Mouse (Mus musculus) intestine, postnatal 0 days (tissue): ENCODE data around the gene Capn8. TPM values are rescaled to one million over a fixed set of nuclear protein-coding genes. Genes with fewer than 3 reads are reported as not detected.

Source experiments
- ATAC-seq: fragments of 200-750 bp; cut with Nextera tagmentation; 2 replicates; pipeline ENCODE4 v1.8.0; 2017; ENCODE audit warnings: mild to moderate bottlenecking, moderate TSS enrichment, moderate library complexity
- H3K27ac ChIP-seq: fragments of 300-500 bp; sonication (generic); 2 replicates; pipeline ENCODE4 v1.5.1; 2014; ENCODE audit warnings: mild to moderate bottlenecking, low read depth, low read length, moderate library complexity
- H3K27me3 ChIP-seq: fragments of 300-500 bp; sonication (generic); replicated peaks from 2 replicates; pipeline ENCODE4 v1.6.1; 2014; ENCODE audit warnings: low read length, mixed read lengths; ENCODE audit not compliant: control insufficient read depth, insufficient read depth
- H3K36me3 ChIP-seq: fragments of 300-500 bp; sonication (generic); 2 replicates; pipeline ENCODE4 v1.6.1; 2014; ENCODE audit warnings: mild to moderate bottlenecking, moderate library complexity; ENCODE audit not compliant: control insufficient read depth, insufficient read depth
- H3K4me1 ChIP-seq: fragments of 300-500 bp; sonication (generic); replicated peaks from 2 replicates; pipeline ENCODE4 v1.6.1; 2014; ENCODE audit warnings: antibody characterized with exemption, low read length, mixed read lengths; ENCODE audit not compliant: control insufficient read depth, insufficient read depth
- H3K4me2 ChIP-seq: fragments of 300-500 bp; sonication (generic); replicated peaks from 2 replicates; pipeline ENCODE4 v1.6.1; 2014; ENCODE audit warnings: low read depth, mild to moderate bottlenecking, moderate library complexity
- H3K4me3 ChIP-seq: fragments of 300-500 bp; sonication (generic); 2 replicates; pipeline ENCODE4 v1.5.1; 2014; ENCODE audit warnings: low read depth, low read length
- H3K9ac ChIP-seq: fragments of 300-500 bp; sonication (generic); 2 replicates; pipeline ENCODE4 v1.6.1; 2014; ENCODE audit warnings: mild to moderate bottlenecking, low read depth, low read length
- H3K9me3 ChIP-seq: fragments of 300-500 bp; sonication (generic); 2 replicates; pipeline ENCODE4 v1.6.1; 2016; ENCODE audit warnings: mixed run types; ENCODE audit not compliant: control insufficient read depth
- CTCF ChIP-seq: sonication (generic); IDR thresholded peaks from 2 replicates; pipeline ENCODE4 v1.5.1; 2016; ENCODE audit warnings: low read depth, mild to moderate bottlenecking, control low read depth, antibody characterized with exemption, moderate library complexity
- WGBS: fragments of 180-500 bp; shearing (Covaris S2); extraction: QIAGEN DNeasy Blood & Tissue Kit; methylation state at CpG from one replicate; pipeline ENCODE4 v1.1.7; 2014; 5-methylcytosine and 5-hydroxymethylcytosine counted together
- polyA plus RNA-seq: library from polyadenylated mRNA; unstranded; fragments of >200 nt; fragmentation: Nextera tagmentation; extraction: Ambion mirVana; gene quantifications from 2 replicates; pipeline ENCODE4 v1.2.1, GENCODE M21; 2015

The Capn8 gene
- polyA plus RNA-seq, 1 experiment from 2014 or later = 1.0 TPM

- Histone ChIP-seq H3K27ac (no peak overlapping the region), H3K27me3 (no peaks in the 10 kb centered on the region), H3K4me1 (0 out of 2 replicates have a peak, but pooled peaks cover 4% of the 10 kb centered on the region), H3K36me3 (no peaks in the 10 kb centered on the region), H3K4me3 (no peak overlapping the region), H3K9me3 (no peaks in the 10 kb centered on the region), H3K4me2 (no peak overlapping the region), H3K9ac (no peak overlapping the region)
- ATAC-seq = no peak
- TF ChIP-seq CTCF = no peak
- 55% methylated on average over 4 of the region's 4 CpGs for WGBS
Measured at GRCm38 (mm10) chr1:182664841-182665240, 100.0 kb downstream of the Capn8 start.

DNA sequence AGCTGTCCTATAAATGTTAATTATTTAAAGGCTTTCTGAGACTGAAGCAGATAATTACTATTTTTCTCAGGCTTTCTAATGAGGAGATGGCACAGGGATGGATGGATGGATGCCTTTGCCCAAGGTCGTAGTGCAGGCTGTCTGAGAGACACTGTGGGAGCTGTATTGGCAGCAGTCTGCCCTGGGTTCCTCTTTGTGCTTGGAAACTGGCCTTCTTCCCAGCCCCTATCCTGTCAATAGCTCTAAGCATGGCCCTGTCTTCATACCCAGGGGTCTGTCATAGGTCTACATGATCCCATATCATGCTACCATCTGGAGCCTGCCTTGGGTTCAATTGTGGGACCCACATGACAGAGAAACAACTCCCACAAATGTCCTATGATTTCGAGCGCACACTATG lies 102.5 kb downstream of the Capn8 start:
- Histone ChIP-seq H3K27ac (no peak overlapping the region), H3K9ac (no peak overlapping the region), H3K9me3 (no peaks in the 10 kb centered on the region), H3K4me3 (no peak overlapping the region), H3K36me3 (no peaks in the 10 kb centered on the region), H3K27me3 (no peaks in the 10 kb centered on the region), H3K4me1 (0 out of 2 replicates have a peak, but pooled peaks cover 4% of the 10 kb centered on the region), H3K4me2 (no peak overlapping the region)
- no peak for ATAC-seq
- no peak for TF ChIP-seq CTCF
- 94% methylated on average over 3 of the region's 3 CpGs for WGBS

DNA sequence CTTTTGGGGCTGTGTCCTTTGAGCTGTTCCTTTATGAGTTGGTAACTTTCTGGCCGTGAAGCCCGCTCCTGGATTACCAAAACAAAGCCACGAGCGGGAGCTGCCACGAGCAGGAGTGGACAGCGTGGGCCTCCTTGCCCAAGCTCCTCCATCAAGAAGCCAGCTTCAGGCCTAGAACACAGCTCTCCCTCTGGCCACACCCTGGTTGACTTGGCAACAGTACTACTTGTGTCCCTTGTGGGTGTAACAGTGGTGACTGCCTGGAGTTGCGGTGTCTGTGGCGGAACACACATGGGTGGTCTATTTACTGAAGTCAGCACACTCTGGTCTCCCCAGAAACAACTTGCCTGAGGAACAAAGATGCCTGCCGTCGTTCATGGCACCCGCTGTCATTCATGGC lies 104.9 kb downstream of the Capn8 start:
- no peaks in the 10 kb centered on the region for H3K9me3 ChIP-seq
- H3K9ac ChIP-seq = no peak overlapping the region
- no peak overlapping the region for H3K27ac ChIP-seq
- no peaks in the 10 kb centered on the region for H3K36me3 ChIP-seq
- H3K27me3 ChIP-seq = no peaks in the 10 kb centered on the region
- no peak overlapping the region for H3K4me3 ChIP-seq
- H3K4me1 ChIP-seq = 0 out of 2 replicates have a peak, but pooled peaks cover 4% of the 10 kb centered on the region
- 71% methylated on average over 11 of the region's 11 CpGs for WGBS
- no peak for ATAC-seq
- no peak overlapping the region for H3K4me2 ChIP-seq
- TF ChIP-seq CTCF = no peak

DNA sequence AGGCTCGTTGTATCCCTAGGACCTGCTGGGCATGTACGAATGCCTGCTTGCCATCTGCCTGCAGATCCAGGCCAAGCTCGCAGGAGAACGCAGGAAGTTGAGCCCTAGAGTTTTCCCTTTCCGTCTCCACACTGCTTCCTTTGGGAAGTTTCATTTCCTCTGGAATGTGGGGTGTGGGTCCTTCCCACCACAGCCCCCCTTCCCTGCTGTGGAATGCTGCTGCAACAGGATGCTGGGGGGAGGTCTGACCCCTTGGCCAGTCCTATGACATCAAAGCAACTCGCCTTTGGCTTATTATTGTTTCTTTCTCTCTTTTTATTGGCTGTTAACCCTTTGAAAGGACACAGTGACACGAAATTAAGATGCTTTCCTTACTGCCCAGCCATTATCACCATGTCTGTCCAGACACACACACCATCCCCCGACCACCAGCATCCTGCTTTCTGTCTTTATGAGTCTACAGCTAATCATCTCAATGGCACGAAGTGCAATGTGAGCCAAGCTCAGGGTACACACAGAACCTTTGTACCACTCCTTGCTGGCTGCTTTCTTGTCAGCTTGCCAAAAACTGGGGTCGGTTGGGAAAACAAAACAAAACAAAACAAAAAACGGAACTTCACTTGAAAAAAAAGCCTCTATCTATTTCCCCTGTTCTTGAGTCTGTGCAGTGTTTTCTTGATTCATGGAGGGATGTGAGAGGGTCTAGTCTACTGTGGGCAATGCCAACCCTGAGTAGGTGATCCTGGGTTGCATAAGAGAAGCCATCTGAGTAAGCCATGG lies 105.9 kb downstream of the Capn8 start:
- Histone ChIP-seq H3K36me3 (no peaks in the 10 kb centered on the region), H3K27me3 (no peaks in the 10 kb centered on the region), H3K4me1 (0 out of 2 replicates have a peak, but pooled peaks cover 4% of the 10 kb centered on the region), H3K9ac (no peak overlapping the region), H3K4me3 (no peak overlapping the region), H3K9me3 (no peaks in the 10 kb centered on the region), H3K27ac (no peak overlapping the region), H3K4me2 (no peak overlapping the region)
- WGBS = 42% methylated on average over 11 of the region's 11 CpGs
- 0 out of 2 replicates have a peak, but pooled peaks have one; percentile 22 for ATAC-seq
- no peak for TF ChIP-seq CTCF

- H3K4me3 ChIP-seq = no peak overlapping the region
- H3K9ac ChIP-seq = no peak overlapping the region
- H3K36me3 ChIP-seq = no peaks in the 10 kb centered on the region
- H3K27ac ChIP-seq = no peak overlapping the region
- 52% methylated on average over 4 of the region's 4 CpGs for WGBS
- H3K27me3 ChIP-seq = no peaks in the 10 kb centered on the region
- no peak overlapping the region for H3K4me2 ChIP-seq
- no peaks in the 10 kb centered on the region for H3K9me3 ChIP-seq
- 0 out of 2 replicates have a peak, but pooled peaks cover 4% of the 10 kb centered on the region for H3K4me1 ChIP-seq
- no peak for ATAC-seq
- TF ChIP-seq CTCF = no peak
Measured at GRCm38 (mm10) chr1:182671343-182671624, 106.5 kb downstream of the Capn8 start.

DNA sequence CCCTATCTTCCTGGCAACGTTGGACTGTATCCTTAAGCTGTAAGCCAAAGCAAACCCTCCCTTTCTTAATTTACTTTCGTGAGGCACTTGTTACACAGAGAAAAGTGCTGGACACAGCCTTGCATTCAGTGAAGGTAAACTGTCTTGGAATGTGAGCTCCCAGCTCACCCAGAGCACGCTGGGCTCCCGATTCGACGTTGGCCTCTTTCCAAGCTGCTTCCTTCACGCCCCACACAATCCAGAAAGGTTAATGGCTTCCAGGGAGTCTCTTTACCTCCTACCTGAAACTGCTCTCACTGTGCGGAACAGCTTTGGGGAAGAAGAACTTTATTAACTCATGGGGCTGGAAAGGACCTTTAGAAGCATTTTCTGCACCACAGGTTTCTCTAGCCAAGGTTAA lies 110.5 kb downstream of the Capn8 start:
- Histone ChIP-seq H3K9ac (no peak overlapping the region; the same call in 1 of the 2 replicates), H3K36me3 (no peaks in the 10 kb centered on the region), H3K4me3 (no peak overlapping the region), H3K27me3 (no peaks in the 10 kb centered on the region), H3K4me1 (no peaks in the 10 kb centered on the region), H3K4me2 (no peak overlapping the region), H3K27ac (no peak overlapping the region), H3K9me3 (no peaks in the 10 kb centered on the region)
- ATAC-seq = no peak
- TF ChIP-seq CTCF = no peak
- WGBS = 44% methylated on average over 8 of the region's 8 CpGs
